Mouse (Mus musculus) megakaryocyte, embryonic 14.5 days (primary cell): Measurements from ENCODE around the gene Ttc23. TPM values are rescaled to one million over a fixed set of nuclear protein-coding genes. Genes with fewer than 3 reads are reported as not detected.

Source experiments
- H3K27me3 ChIP-seq: replicated peaks from 2 replicates; pipeline ENCODE3; 2012; ENCODE audit warnings: inconsistent platforms
- H3K36me3 ChIP-seq: replicated peaks from 2 replicates; pipeline ENCODE3; 2012; ENCODE audit warnings: low read length, inconsistent platforms, mixed read lengths
- H3K4me1 ChIP-seq: 2 replicates; pipeline ENCODE4 v1.6.1; 2012; ENCODE audit warnings: inconsistent platforms
- H3K4me3 ChIP-seq: replicated peaks from 2 replicates; pipeline ENCODE3; 2012; ENCODE audit warnings: moderate library complexity, mild to moderate bottlenecking, inconsistent platforms
- H3K9me3 ChIP-seq: 2 replicates; pipeline ENCODE4 v1.6.1; 2012; ENCODE audit warnings: inconsistent platforms
- FLI1 ChIP-seq: IDR thresholded peaks from 2 replicates; pipeline ENCODE4 v1.6.1; 2012; ENCODE audit warnings: low read length, inconsistent platforms, mixed read lengths
- GATA1 ChIP-seq: IDR thresholded peaks from 3 replicates; pipeline ENCODE4 v1.6.1; 2012; ENCODE audit warnings: mixed read lengths, low read length, inconsistent platforms, borderline replicate concordance
- polyA plus RNA-seq: library from polyadenylated mRNA; stranded (reverse); fragments of >175 nt; gene quantifications from 2 replicates; pipeline ENCODE4 v1.2.3, GENCODE M21; 2012; ENCODE audit warnings: low replicate concordance; ENCODE audit not compliant: insufficient read depth

The Ttc23 gene
- polyA plus RNA-seq, 1 experiment: 4.3 TPM

GRCm38 (mm10) chr7:67691036-67691435 is 43.8 kb downstream of the Ttc23 start:
- Histone ChIP-seq H3K27me3 (peaks cover 3% of the 10 kb centered on the region), H3K4me1 (peaks cover 13% of the 10 kb centered on the region), H3K9me3 (no peaks in the 10 kb centered on the region), H3K4me3 (no peak overlapping the region), H3K36me3 (no peaks in the 10 kb centered on the region)
- no peak for TF ChIP-seq GATA1
- TF ChIP-seq FLI1: no peak

- no peaks in the 10 kb centered on the region for H3K36me3 ChIP-seq
- TF ChIP-seq GATA1 (no peak), FLI1 (no peak)
- H3K4me1 ChIP-seq: peaks cover 13% of the 10 kb centered on the region
Observed at GRCm38 (mm10) chr7:67692141-67692540, 44.9 kb downstream of the Ttc23 start.

GRCm38 (mm10) chr7:67692791-67693538 is 45.8 kb downstream of the Ttc23 start:
- TF ChIP-seq GATA1: no peak
- TF ChIP-seq FLI1: no peak
- H3K36me3 ChIP-seq: no peaks in the 10 kb centered on the region
- peaks cover 3% of the 10 kb centered on the region for H3K27me3 ChIP-seq
- H3K4me1 ChIP-seq: peaks cover 13% of the 10 kb centered on the region
- no peak overlapping the region for H3K4me3 ChIP-seq
- no peaks in the 10 kb centered on the region for H3K9me3 ChIP-seq

More at GRCm38 (mm10) chr7:67692141-67692540, 44.9 kb downstream of the Ttc23 start:
- peaks cover 3% of the 10 kb centered on the region for H3K27me3 ChIP-seq
- no peaks in the 10 kb centered on the region for H3K9me3 ChIP-seq
- no peak overlapping the region for H3K4me3 ChIP-seq

- H3K4me3 ChIP-seq: no peak overlapping the region
- H3K9me3 ChIP-seq: no peaks in the 10 kb centered on the region
- H3K4me1 ChIP-seq: peaks cover 19% of the 10 kb centered on the region
- peaks cover 4% of the 10 kb centered on the region for H3K36me3 ChIP-seq
- TF ChIP-seq FLI1 (no peak), GATA1 (no peak)
- H3K27me3 ChIP-seq: peaks cover 4% of the 10 kb centered on the region
Observed at GRCm38 (mm10) chr7:67695906-67696305, 48.7 kb downstream of the Ttc23 start.

- H3K9me3 ChIP-seq: no peaks in the 10 kb centered on the region
- no peak for TF ChIP-seq GATA1
- TF ChIP-seq FLI1: no peak
- peaks cover 25% of the 10 kb centered on the region for H3K4me1 ChIP-seq
- peaks cover 4% of the 10 kb centered on the region for H3K27me3 ChIP-seq
- H3K36me3 ChIP-seq: peaks cover 4% of the 10 kb centered on the region
- peak overlapping the region; percentile 73 for H3K4me3 ChIP-seq
Observed at GRCm38 (mm10) chr7:67697892-67698630, 50.9 kb downstream of the Ttc23 start.

- peaks cover 4% of the 10 kb centered on the region for H3K36me3 ChIP-seq
- H3K4me3 ChIP-seq: no peak overlapping the region
- peaks cover 36% of the 10 kb centered on the region for H3K4me1 ChIP-seq
- TF ChIP-seq GATA1: no peak
- peaks cover 1% of the 10 kb centered on the region for H3K27me3 ChIP-seq
- H3K9me3 ChIP-seq: no peaks in the 10 kb centered on the region
Observed at GRCm38 (mm10) chr7:67699301-67699700, 52.1 kb downstream of the Ttc23 start.

- Histone ChIP-seq H3K27me3 (peaks cover 3% of the 10 kb centered on the region), H3K36me3 (peaks cover 4% of the 10 kb centered on the region), H3K4me3 (no peak overlapping the region), H3K9me3 (no peaks in the 10 kb centered on the region), H3K4me1 (peaks cover 43% of the 10 kb centered on the region)
- TF ChIP-seq GATA1 (no peak), FLI1 (no peak)
Observed at GRCm38 (mm10) chr7:67700846-67701245, 53.6 kb downstream of the Ttc23 start.

- H3K27me3 ChIP-seq: peaks cover 3% of the 10 kb centered on the region
- no peaks in the 10 kb centered on the region for H3K9me3 ChIP-seq
- peaks cover 43% of the 10 kb centered on the region for H3K4me1 ChIP-seq
- H3K36me3 ChIP-seq: peaks cover 4% of the 10 kb centered on the region
- no peak for TF ChIP-seq GATA1
- TF ChIP-seq FLI1: no peak
- H3K4me3 ChIP-seq: no peak overlapping the region
Observed at GRCm38 (mm10) chr7:67701252-67701914, 54.2 kb downstream of the Ttc23 start.

GRCm38 (mm10) chr7:67708160-67708559 is 61.0 kb downstream of the Ttc23 start:
- no peaks in the 10 kb centered on the region for H3K9me3 ChIP-seq
- H3K4me3 ChIP-seq: no peak overlapping the region
- no peak for TF ChIP-seq FLI1
- TF ChIP-seq GATA1: no peak

GRCm38 (mm10) chr7:67710216-67710615 is 63.0 kb downstream of the Ttc23 start:
- H3K9me3 ChIP-seq: no peaks in the 10 kb centered on the region
- H3K27me3 ChIP-seq: no peaks in the 10 kb centered on the region
- no peak overlapping the region for H3K4me3 ChIP-seq
- H3K36me3 ChIP-seq: peaks cover 14% of the 10 kb centered on the region
- TF ChIP-seq GATA1 (no peak), FLI1 (no peak)
- H3K4me1 ChIP-seq: peaks cover 37% of the 10 kb centered on the region

More at GRCm38 (mm10) chr7:67708160-67708559, 61.0 kb downstream of the Ttc23 start:
- Histone ChIP-seq H3K27me3 (peaks cover 2% of the 10 kb centered on the region), H3K4me1 (peaks cover 40% of the 10 kb centered on the region), H3K36me3 (peaks cover 8% of the 10 kb centered on the region)
